Mouse (Mus musculus): ENCODE results near the gene Mrc2. TPM values are rescaled to one million over a fixed set of nuclear protein-coding genes. Genes with fewer than 3 reads are reported as not detected.
A peak's percentile ranks its signal among the peaks of the same experiment; 100 is the strongest.

The Mrc2 gene
- polyA plus RNA-seq, 2 experiments = 0.28 to 0.80 TPM

DNA sequence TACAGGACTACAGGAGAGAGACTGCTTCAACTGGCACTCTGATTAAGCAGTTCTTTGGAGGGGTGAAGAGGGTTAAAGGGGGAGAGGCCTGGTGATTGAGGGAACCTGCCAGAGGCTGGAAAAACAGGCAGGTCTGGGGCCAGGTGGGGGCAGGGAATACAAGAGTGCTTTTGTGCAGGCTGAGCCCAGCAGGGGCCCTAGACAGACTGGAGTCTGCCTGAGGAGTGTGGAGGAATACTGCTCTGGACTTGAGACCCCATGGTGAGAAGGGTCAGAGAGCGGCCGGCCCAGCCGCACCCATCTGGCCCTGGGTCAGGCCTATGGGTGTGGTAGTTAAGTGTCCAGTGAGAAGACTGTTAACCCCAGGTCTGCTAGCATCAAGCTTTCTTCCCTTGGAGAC is 6.7 kb upstream of the Mrc2 start:
- Histone ChIP-seq H3K4me3 (ENCODE audit: insufficient read depth in 1 of 2, low read depth in 2 of 2, low read length in 2 of 2) (no peak overlapping the region), H3K4me1 (replicated peaks; ENCODE audit: control insufficient read depth in 2 of 2, insufficient read depth in 2 of 2, low read length in 1 of 2) (no peaks in the 10 kb centered on the region), H3K27me3 (ENCODE audit: control insufficient read depth, insufficient read depth, low read length) (peaks cover 6% of the 10 kb centered on the region), H3K27ac (no peak overlapping the region), H3K36me3 (replicated peaks; ENCODE audit: control insufficient read depth, insufficient read depth, low read depth) (peaks cover 20% of the 10 kb centered on the region), H3K4me2 (ENCODE audit: low read depth) (no peak overlapping the region), H3K9me3 (ENCODE audit: control insufficient read depth, low read length) (no peaks in the 10 kb centered on the region), H3K9ac (replicated peaks) (no peak overlapping the region)
- TF ChIP-seq CTCF (IDR thresholded peaks at IDR 0.05; ENCODE audit: low read depth) = no peak
- TF ChIP-seq EP300 (IDR thresholded peaks at IDR 0.05; ENCODE audit: low read depth) = no peak
- peak; percentile 27; the same call in 1 of the 2 replicates for ATAC-seq (ENCODE audit: insufficient read depth)
- 84% methylated on average over 3 of the region's 3 CpGs for WGBS (ENCODE audit: insufficient replicate concordance)
- DNase-seq (ENCODE audit: low read depth in 3 of 3, low spot score in 3 of 3) = no peak

DNA sequence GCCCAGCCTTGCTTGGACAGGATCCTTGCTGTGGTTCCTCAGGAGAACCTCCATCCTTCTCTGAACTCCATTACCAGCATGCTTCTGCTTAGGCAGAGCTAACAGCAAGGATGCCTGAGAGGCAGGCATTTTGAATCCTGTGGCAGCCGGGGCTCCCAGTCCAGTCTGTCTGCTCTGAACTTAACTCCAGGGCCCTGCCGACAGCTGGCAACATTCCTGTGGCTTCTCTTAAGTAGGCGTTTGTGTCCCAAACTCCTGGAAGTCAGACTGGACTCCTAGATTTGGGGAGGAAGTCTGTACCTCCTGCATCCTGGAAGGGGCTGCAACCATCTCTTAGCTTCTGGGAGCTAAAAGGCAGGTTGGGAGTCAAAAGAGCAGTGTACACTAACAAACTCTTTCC is 3.0 kb upstream of the Mrc2 start:
- Histone ChIP-seq H3K9me3 (ENCODE audit: control insufficient read depth, low read length) (no peaks in the 10 kb centered on the region), H3K27ac (no peak overlapping the region), H3K4me2 (ENCODE audit: low read depth) (no peak overlapping the region), H3K27me3 (ENCODE audit: control insufficient read depth, insufficient read depth, low read length) (peaks cover 42% of the 10 kb centered on the region), H3K36me3 (replicated peaks; ENCODE audit: control insufficient read depth, insufficient read depth, low read depth) (peaks cover under 1% of the 10 kb centered on the region), H3K9ac (replicated peaks) (no peak overlapping the region), H3K4me1 (replicated peaks; ENCODE audit: control insufficient read depth in 2 of 2, insufficient read depth in 2 of 2, low read length in 1 of 2) (no peaks in the 10 kb centered on the region), H3K4me3 (ENCODE audit: insufficient read depth in 1 of 2, low read depth in 2 of 2, low read length in 2 of 2) (no peak overlapping the region)
- whole genome bisulfite sequencing (ENCODE audit: insufficient replicate concordance) = 57% methylated on average over 3 of the region's 3 CpGs
- no peak for ATAC-seq (ENCODE audit: insufficient read depth)
- TF ChIP-seq CTCF (IDR thresholded peaks at IDR 0.05; ENCODE audit: low read depth) (no peak), EP300 (IDR thresholded peaks at IDR 0.05; ENCODE audit: low read depth) (no peak)
- no peak for DNase-seq (ENCODE audit: low read depth in 3 of 3, low spot score in 3 of 3)

GRCm38 (mm10) chr11:105291681-105292123 is 741 bp upstream of the Mrc2 start:
- TF ChIP-seq CTCF (IDR thresholded peaks at IDR 0.05; ENCODE audit: low read depth) (no peak), EP300 (IDR thresholded peaks at IDR 0.05; ENCODE audit: low read depth) (no peak)
- Histone ChIP-seq H3K9me3 (ENCODE audit: control insufficient read depth, low read length) (no peaks in the 10 kb centered on the region), H3K27me3 (ENCODE audit: control insufficient read depth, insufficient read depth, low read length) (peaks cover 42% of the 10 kb centered on the region), H3K9ac (replicated peaks) (no peak overlapping the region), H3K27ac (no peak overlapping the region), H3K4me1 (replicated peaks; ENCODE audit: control insufficient read depth in 2 of 2, insufficient read depth in 2 of 2, low read length in 1 of 2) (no peaks in the 10 kb centered on the region), H3K4me3 (ENCODE audit: insufficient read depth in 1 of 2, low read depth in 2 of 2, low read length in 2 of 2) (no peak overlapping the region), H3K36me3 (replicated peaks; ENCODE audit: control insufficient read depth, insufficient read depth, low read depth) (no peaks in the 10 kb centered on the region; the same call in none of the 2 replicates), H3K4me2 (ENCODE audit: low read depth) (no peak overlapping the region)
- DNase-seq (ENCODE audit: low read depth in 3 of 3, low spot score in 3 of 3) (no peak), ATAC-seq (ENCODE audit: insufficient read depth) (no peak)
- WGBS (ENCODE audit: insufficient replicate concordance) = 17% methylated on average over 10 of the region's 10 CpGs

DNA sequence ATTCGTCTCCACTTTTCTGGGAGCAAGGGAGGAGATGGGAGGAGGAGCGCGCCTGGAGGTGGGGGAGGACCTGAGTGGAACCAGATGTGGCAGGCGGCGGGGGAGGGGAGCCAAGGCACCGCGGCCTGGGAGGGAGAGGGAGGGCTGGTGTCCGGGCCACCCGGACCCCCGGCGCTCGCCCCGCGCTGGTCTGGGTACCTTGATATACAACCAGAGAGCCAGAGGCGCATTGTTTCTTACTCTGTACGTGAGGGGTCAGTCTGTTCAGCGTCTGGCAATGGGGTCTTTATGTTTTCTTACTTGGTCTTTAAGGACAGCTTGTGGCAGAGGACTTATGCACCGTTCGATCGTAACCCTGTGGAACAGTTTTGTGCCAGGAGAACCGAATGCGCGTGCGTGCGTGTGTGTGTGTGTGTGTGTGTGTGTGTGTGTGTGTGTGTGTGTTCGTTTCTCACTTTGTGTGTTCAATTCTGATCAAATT is 698 bp downstream of the Mrc2 start:
- peak overlapping the region in 1 of 2 experiments; percentile 47; a peak in 1 of 4 replicates for H3K4me3 ChIP-seq (ENCODE audit: insufficient read depth in 1 of 2, low read depth in 2 of 2, low read length in 2 of 2)
- no peaks in the 10 kb centered on the region for H3K4me1 ChIP-seq (replicated peaks; ENCODE audit: control insufficient read depth in 2 of 2, insufficient read depth in 2 of 2, low read length in 1 of 2)
- peak overlapping the region; percentile 39; the same call in 1 of the 2 replicates for H3K4me2 ChIP-seq (ENCODE audit: low read depth)
- DNase-seq (ENCODE audit: low read depth in 3 of 3, low spot score in 3 of 3) (no peak), ATAC-seq (ENCODE audit: insufficient read depth) (no peak)
- no peak overlapping the region for H3K9ac ChIP-seq (replicated peaks)
- 2% methylated on average over 25 of the region's 26 CpGs for WGBS (ENCODE audit: insufficient replicate concordance)
- no peak overlapping the region for H3K27ac ChIP-seq
- no peaks in the 10 kb centered on the region for H3K36me3 ChIP-seq (replicated peaks; ENCODE audit: control insufficient read depth, insufficient read depth, low read depth)
- no peaks in the 10 kb centered on the region for H3K9me3 ChIP-seq (ENCODE audit: control insufficient read depth, low read length)
- peaks cover 42% of the 10 kb centered on the region for H3K27me3 ChIP-seq (ENCODE audit: control insufficient read depth, insufficient read depth, low read length)
- no peak for TF ChIP-seq CTCF (IDR thresholded peaks at IDR 0.05; ENCODE audit: low read depth)
- no peak for TF ChIP-seq EP300 (IDR thresholded peaks at IDR 0.05; ENCODE audit: low read depth)

DNA sequence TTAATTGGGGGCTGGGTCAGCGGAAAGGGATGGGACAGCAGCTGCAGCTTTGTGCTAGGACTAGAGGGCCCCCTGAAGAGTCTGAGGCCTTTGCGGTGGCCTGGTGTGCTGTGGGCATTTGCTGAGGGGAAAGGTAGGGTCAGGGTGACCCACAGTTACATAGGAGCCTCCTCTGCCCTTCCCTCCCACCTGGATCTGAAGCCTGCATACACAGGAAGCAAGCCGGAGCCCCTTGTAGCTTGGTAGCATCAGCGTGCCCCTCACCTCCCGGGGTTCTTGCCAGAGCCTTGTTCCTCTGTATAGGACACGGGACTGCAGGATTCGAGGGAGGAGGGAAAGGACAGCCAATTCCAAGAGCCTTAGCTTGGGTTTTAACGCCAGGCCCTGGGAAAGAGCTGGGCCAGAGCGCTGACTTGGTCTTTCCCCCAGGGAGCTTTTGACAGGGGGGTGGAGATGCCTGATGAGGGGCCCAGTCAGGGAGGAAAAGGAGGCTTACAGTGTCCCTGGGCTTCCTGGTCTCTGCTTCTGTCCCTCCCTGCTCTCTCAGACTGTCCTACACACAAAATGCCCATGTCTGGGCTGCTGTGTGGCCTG is 1.6 kb downstream of the Mrc2 start:
- no peaks in the 10 kb centered on the region for H3K9me3 ChIP-seq (ENCODE audit: control insufficient read depth, low read length)
- no peaks in the 10 kb centered on the region for H3K4me1 ChIP-seq (replicated peaks; ENCODE audit: control insufficient read depth in 2 of 2, insufficient read depth in 2 of 2, low read length in 1 of 2)
- H3K4me3 ChIP-seq (ENCODE audit: insufficient read depth in 1 of 2, low read depth in 2 of 2, low read length in 2 of 2) = no peak overlapping the region
- no peak for DNase-seq (ENCODE audit: low read depth in 3 of 3, low spot score in 3 of 3)
- no peaks in the 10 kb centered on the region for H3K36me3 ChIP-seq (replicated peaks; ENCODE audit: control insufficient read depth, insufficient read depth, low read depth)
- H3K4me2 ChIP-seq (ENCODE audit: low read depth) = no peak overlapping the region
- WGBS (ENCODE audit: insufficient replicate concordance) = 15% methylated on average over 9 of the region's 9 CpGs
- H3K27me3 ChIP-seq (ENCODE audit: control insufficient read depth, insufficient read depth, low read length) = peaks cover 42% of the 10 kb centered on the region
- no peak for ATAC-seq (ENCODE audit: insufficient read depth)
- TF ChIP-seq CTCF (IDR thresholded peaks at IDR 0.05; ENCODE audit: low read depth) (no peak), EP300 (IDR thresholded peaks at IDR 0.05; ENCODE audit: low read depth) (no peak)
- H3K27ac ChIP-seq = no peak overlapping the region
- no peak overlapping the region for H3K9ac ChIP-seq (replicated peaks)
